Mouse (Mus musculus) liver, adult (tissue): ENCODE data around the gene Kdm7a.

ENCODE experiments used
- GATA4 ChIP-seq: IDR thresholded peaks from 2 replicates; pipeline ENCODE4 v1.6.1; 2014; ENCODE audit warnings: mild to moderate bottlenecking, low read length; ENCODE audit not compliant: insufficient replicate concordance

Gene Kdm7a

GRCm38 (mm10) chr6:39124719-39125118, 81.9 kb downstream of the Kdm7a start:
- TF ChIP-seq GATA4, result no peak

GRCm38 (mm10) chr6:39120685-39121084, 85.9 kb downstream of the Kdm7a start:
- no peak for TF ChIP-seq GATA4

GRCm38 (mm10) chr6:39118456-39118881, 88.1 kb downstream of the Kdm7a start:
- no peak for TF ChIP-seq GATA4

- TF ChIP-seq GATA4, result no peak
These were observed 88.8 kb downstream of the Kdm7a start, which contains the start of gene Parp12 for GRCm38 (mm10) chr6:39117584-39118455. Parp12 (minus strand) TSS chr6:39118349.

GRCm38 (mm10) chr6:39115438-39115837, 91.2 kb downstream of the Kdm7a start:
- TF ChIP-seq GATA4, result no peak

GRCm38 (mm10) chr6:39113141-39113540, 93.4 kb downstream of the Kdm7a start:
- no peak for TF ChIP-seq GATA4

GRCm38 (mm10) chr6:39112701-39113100, 93.9 kb downstream of the Kdm7a start:
- TF ChIP-seq GATA4, result peak; percentile 83

GRCm38 (mm10) chr6:39106812-39107211, 99.8 kb downstream of the Kdm7a start:
- no peak for TF ChIP-seq GATA4

GRCm38 (mm10) chr6:39104631-39105030, 102.0 kb downstream of the Kdm7a start:
- no peak for TF ChIP-seq GATA4
